8 mouse cellular contexts compared by ENCODE assay signal in genomic region chr11:85518025-85518756, GRCm38 (mm10).
A peak's percentile ranks its signal among the peaks of the same experiment; 100 is the strongest.
DNase-seq lines count a peak whose midpoint lies in the region; ATAC-seq and TF ChIP-seq lines count a peak whose summit lies in the region.

No protein-coding gene starts in this region.

- H3K27ac ChIP-seq in cerebellum, adult 2 months (ENCODE audit: insufficient read depth, low read length), result no peak overlapping the region
- H3K27ac ChIP-seq in liver, adult 2 months (replicated peaks; ENCODE audit: insufficient read depth, low read depth, low read length), result peak overlapping the region; percentile 32; the same call in 1 of the 2 replicates
- H3K27ac ChIP-seq in liver, embryonic 11.5 days (ENCODE audit: low read depth, low read length), result no peak overlapping the region
- H3K27ac ChIP-seq in midbrain, embryonic 10.5 days (replicated peaks), result no peak overlapping the region

- peak; percentile 55; the same call in 1 of the 2 replicates for TF ChIP-seq CTCF in cerebellum, adult 2 months (IDR thresholded peaks at IDR 0.05; ENCODE audit: borderline replicate concordance, insufficient read depth, low read depth, low read length)
- TF ChIP-seq CTCF in liver, adult 2 months (IDR thresholded peaks at IDR 0.05; ENCODE audit: low read depth, low read length), result peak; percentile 31
- TF ChIP-seq CTCF in brain, embryonic 14.5 days (IDR thresholded peaks at IDR 0.05; ENCODE audit: borderline replicate concordance, extremely low read depth, insufficient read depth, insufficient read length), result peak; percentile 66; the same call in 1 of the 2 replicates

- peak in 1 of 2 experiments; percentile 19 for DNase-seq in cerebellum, adult 2 months
- peak; percentile 37 for DNase-seq in liver, adult 2 months (ENCODE audit: extremely low read depth, low read depth, low spot score)
- no peak for DNase-seq in liver, embryonic 11.5 days (ENCODE audit: low spot score)
- peak; percentile 79 for DNase-seq in brain, embryonic 14.5 days (ENCODE audit: low read depth)
- peak; percentile 48 for DNase-seq in heart, postnatal 4 days
- peak; percentile 87 for DNase-seq in retina, embryonic 14.5 days (ENCODE audit: low spot score)
- no peak for DNase-seq in midbrain, embryonic 10.5 days (ENCODE audit: low spot score)

- H3K36me3 ChIP-seq in liver, adult 2 months (ENCODE audit: control insufficient read depth, insufficient read depth, low read length), result no peaks in the 10 kb centered on the region
- H3K36me3 ChIP-seq in liver, embryonic 11.5 days (ENCODE audit: control insufficient read depth, insufficient read depth, low read length), result no peaks in the 10 kb centered on the region
- no peaks in the 10 kb centered on the region for H3K36me3 ChIP-seq in midbrain, embryonic 10.5 days

- 52% methylated on average over 3 of the region's 3 CpGs for WGBS in cerebellum, adult 2 months
- WGBS in liver, adult 2 months, result 47% methylated on average over 3 of the region's 3 CpGs
- 37% methylated on average over 3 of the region's 3 CpGs for WGBS in liver, embryonic 11.5 days
- WGBS in midbrain, embryonic 10.5 days, result 52% methylated on average over 3 of the region's 3 CpGs

- TF ChIP-seq POLR2A in cerebellum, adult 2 months (IDR thresholded peaks at IDR 0.05; ENCODE audit: borderline replicate concordance, insufficient read depth, low read length), result no peak
- no peak for TF ChIP-seq POLR2A in liver, adult 2 months (IDR thresholded peaks at IDR 0.05; ENCODE audit: extremely low read depth, insufficient read depth, low read length)
- TF ChIP-seq POLR2A in brain, embryonic 14.5 days (IDR thresholded peaks at IDR 0.05; ENCODE audit: borderline replicate concordance, extremely low read depth, insufficient read depth, insufficient read length, poor library complexity, severe bottlenecking), result no peak

- no peaks in the 10 kb centered on the region for H3K79me2 ChIP-seq in liver, adult 2 months (ENCODE audit: control insufficient read depth, insufficient read depth, low read length)

- ATAC-seq in cerebellum, adult (ENCODE audit: insufficient number of reproducible peaks, low FRiP score, low TSS enrichment), result no peak
- ATAC-seq in liver, embryonic 11.5 days (replicated peaks; ENCODE audit: low FRiP score), result no peak

- no peak overlapping the region for H3K4me2 ChIP-seq in liver, embryonic 11.5 days

- H3K4me3 ChIP-seq in cerebellum, adult 2 months (replicated peaks; ENCODE audit: insufficient read depth, low read depth, low read length), result no peak overlapping the region
- H3K4me3 ChIP-seq in liver, adult 2 months (ENCODE audit: insufficient read depth, low read depth, low read length), result no peak overlapping the region
- no peak overlapping the region for H3K4me3 ChIP-seq in liver, embryonic 11.5 days (ENCODE audit: low read depth, low read length)
- H3K4me3 ChIP-seq in midbrain, embryonic 10.5 days, result no peak overlapping the region

- no peak overlapping the region for H3K9ac ChIP-seq in liver, adult 2 months (ENCODE audit: low read depth, low read length)
- H3K9ac ChIP-seq in liver, embryonic 11.5 days (ENCODE audit: low read depth, low read length), result no peak overlapping the region

- H3K27me3 ChIP-seq in cerebellum, adult 2 months (ENCODE audit: control insufficient read depth, insufficient read depth, low read length), result no peaks in the 10 kb centered on the region
- H3K27me3 ChIP-seq in liver, adult 2 months (ENCODE audit: control insufficient read depth, insufficient read depth, low read length), result no peaks in the 10 kb centered on the region
- H3K27me3 ChIP-seq in liver, embryonic 11.5 days (replicated peaks; ENCODE audit: control insufficient read depth, insufficient read depth, low read length), result no peaks in the 10 kb centered on the region
- peaks cover 41% of the 10 kb centered on the region for H3K27me3 ChIP-seq in midbrain, embryonic 10.5 days (ENCODE audit: low read depth, poor library complexity, severe bottlenecking)

- no peaks in the 10 kb centered on the region for H3K9me3 ChIP-seq in liver, embryonic 11.5 days (ENCODE audit: control insufficient read depth, low read length)
- H3K9me3 ChIP-seq in midbrain, embryonic 10.5 days (replicated peaks), result no peaks in the 10 kb centered on the region

- H3K4me1 ChIP-seq in cerebellum, adult 2 months (ENCODE audit: control insufficient read depth, insufficient read depth, low read length), result no peaks in the 10 kb centered on the region
- peaks cover 2% of the 10 kb centered on the region; the same call in 1 of the 2 replicates for H3K4me1 ChIP-seq in liver, adult 2 months (ENCODE audit: control insufficient read depth, insufficient read depth, low read length)
- no peaks in the 10 kb centered on the region; the same call in 1 of the 2 replicates for H3K4me1 ChIP-seq in liver, embryonic 11.5 days (replicated peaks; ENCODE audit: control insufficient read depth, insufficient read depth, low read length)
- H3K4me1 ChIP-seq in midbrain, embryonic 10.5 days, result peaks cover under 1% of the 10 kb centered on the region; the same call in 1 of the 2 replicates

Comparison
In these comparisons a context has a peak if more than half of its experiments do, and no peak if none do; other contexts are left out.
1. DNase-seq: peak in liver, adult 2 months (single experiment), brain, embryonic 14.5 days (single experiment), heart, postnatal 4 days (single experiment) and retina, embryonic 14.5 days (single experiment); none in liver, embryonic 11.5 days (single experiment) and midbrain, embryonic 10.5 days (single experiment).
2. Peak in every context shown above with its lines, with median percentiles within 50 percentile points of each other: CTCF ChIP-seq.